Mouse (Mus musculus) cerebellum, postnatal 10 days (tissue): ENCODE results near the gene Spryd4.
"Not testable (repeated sequence)": the region's sequence is repeated elsewhere in the genome, so short reads cannot be mapped to it uniquely, and the experiment has no call there.

ENCODE experiments used
- DNase-seq, 2 experiments: peaks; one replicate each; pipeline ENCODE4 v3.0.0; 2021; ENCODE audit warnings: mixed read lengths in 2 of 2

The Spryd4 gene

GRCm38 (mm10) chr10:128185277-128185940 is 26.2 kb downstream of the Spryd4 start:
- no peak for DNase-seq

- DNase-seq, result no peak
Observed at GRCm38 (mm10) chr10:128184296-128184695, 27.3 kb downstream of the Spryd4 start.

DNA sequence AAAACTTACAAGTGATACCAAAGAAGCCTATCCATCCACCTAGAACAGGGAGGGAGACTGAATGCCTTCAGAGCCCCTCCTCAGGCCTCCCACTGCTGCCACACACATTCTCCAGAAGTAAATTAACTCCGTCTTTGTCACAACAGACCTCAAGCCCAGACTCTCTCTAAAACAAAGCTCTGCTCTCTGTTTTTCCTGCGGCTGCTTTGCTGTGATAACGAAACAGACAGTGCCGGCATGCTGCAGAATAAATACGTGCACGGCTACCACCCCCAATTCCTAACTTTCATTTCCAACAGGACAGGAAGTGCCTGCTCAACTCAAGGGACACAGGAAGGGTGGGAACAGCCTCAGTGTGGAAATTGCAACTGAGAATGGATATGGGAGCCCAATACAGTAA is 31.6 kb downstream of the Spryd4 start, which contains the start of gene Rbms2:
Gene Rbms2, minus strand, starts transcription at position 309 of the 400 bp plus-strand sequence.
- no peak for DNase-seq

DNA sequence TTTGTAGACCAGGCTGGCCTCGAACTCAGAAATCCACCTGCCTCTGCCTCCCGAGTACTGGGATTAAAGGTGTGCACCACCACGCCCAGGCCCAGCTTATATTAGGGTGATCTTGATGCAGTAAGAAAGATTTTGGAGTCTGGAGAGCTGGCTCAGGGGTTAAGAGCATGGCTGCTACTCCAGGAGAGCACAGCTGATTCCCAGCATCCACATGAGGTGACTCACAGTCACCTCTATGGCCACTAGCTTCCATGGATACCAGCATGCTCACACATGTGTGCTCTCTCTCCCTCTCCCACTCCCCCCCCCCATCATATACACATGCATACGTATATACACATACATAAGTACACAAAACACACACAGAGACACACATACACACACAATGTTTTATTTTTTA is 34.3 kb downstream of the Spryd4 start:
- DNase-seq, result no peak

GRCm38 (mm10) chr10:128175996-128176755 is 35.4 kb downstream of the Spryd4 start:
- DNase-seq, result peak; percentile 80 to 86

- no peak for DNase-seq
Observed at GRCm38 (mm10) chr10:128175302-128175701, 36.3 kb downstream of the Spryd4 start.

DNA sequence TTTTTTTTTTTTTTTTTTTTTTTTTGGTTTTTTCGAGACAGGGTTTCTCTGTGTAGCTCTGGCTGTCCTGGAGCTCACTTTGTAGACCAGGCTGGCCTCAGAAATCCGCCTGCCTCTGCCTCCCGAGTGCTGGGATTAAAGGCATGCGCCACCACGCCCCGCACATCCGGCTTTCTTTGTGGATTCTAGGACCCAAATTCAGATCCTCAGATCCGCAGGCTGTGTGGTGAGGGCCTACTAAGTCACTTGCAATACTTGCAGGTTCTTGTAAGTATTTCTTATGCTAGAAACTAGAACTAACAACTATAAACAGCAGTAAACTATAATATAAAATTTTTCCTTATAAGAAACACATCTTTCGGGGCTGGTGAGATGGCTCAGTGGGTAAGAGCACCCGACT is 40.3 kb downstream of the Spryd4 start:
- not testable (repeated sequence) for DNase-seq

- DNase-seq, result no peak
Observed at GRCm38 (mm10) chr10:128167091-128167490, 44.5 kb downstream of the Spryd4 start.

DNA sequence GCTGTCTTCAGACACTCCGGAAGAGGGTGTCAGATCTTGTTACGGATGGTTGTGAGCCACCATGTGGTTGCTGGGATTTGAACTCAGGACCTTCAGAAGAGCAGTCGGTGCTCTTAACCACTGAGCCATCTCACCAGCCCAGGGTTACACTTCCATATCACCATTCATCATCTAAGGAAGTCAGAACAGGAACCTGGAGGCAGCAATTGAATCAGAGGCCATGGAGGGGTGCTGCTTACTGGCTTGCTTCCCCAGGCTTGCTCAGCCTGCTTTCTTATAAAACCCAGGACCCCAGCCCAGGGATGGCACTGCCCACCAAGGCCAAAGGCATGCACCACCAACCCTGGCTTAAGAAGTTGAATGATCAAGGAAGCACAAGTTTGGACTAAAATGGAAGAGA is 45.9 kb downstream of the Spryd4 start:
- not testable (repeated sequence) for DNase-seq
